Mouse (Mus musculus) liver, embryonic 14.5 days (tissue): ENCODE measurements around the gene Pds5b. TPM values are rescaled to one million over a fixed set of nuclear protein-coding genes. Genes with fewer than 3 reads are reported as not detected.

Experiments
- ATAC-seq: fragments of 200-750 bp; cut with Nextera tagmentation; 2 replicates; pipeline ENCODE4 v1.8.0; 2017; ENCODE audit warnings: moderate number of reproducible peaks, mild to moderate bottlenecking, moderate library complexity; ENCODE audit not compliant: insufficient read depth
- DNase-seq, 3 experiments: peaks; one replicate each; pipeline ENCODE4 v3.0.0-alpha.2; 2012 to 2013; ENCODE audit warnings: low read depth in 3 of 3, low spot score in 3 of 3
- H3K27ac ChIP-seq: fragments of 300-500 bp; sonication (generic); 2 replicates; pipeline ENCODE4 v1.5.1; 2014; ENCODE audit warnings: moderate library complexity, mild to moderate bottlenecking, control low read depth, inconsistent platforms
- H3K27me3 ChIP-seq: fragments of 300-500 bp; sonication (generic); 2 replicates; pipeline ENCODE4 v1.6.1; 2014; ENCODE audit warnings: mild to moderate bottlenecking, low read length, moderate library complexity; ENCODE audit not compliant: control insufficient read depth, insufficient read depth
- H3K36me3 ChIP-seq: fragments of 300-500 bp; sonication (generic); replicated peaks from 2 replicates; pipeline ENCODE4 v1.6.1; 2014; ENCODE audit warnings: low read depth; ENCODE audit not compliant: control insufficient read depth, insufficient read depth
- H3K4me1 ChIP-seq, 2 experiments: fragments of 200-500 bp in 1 of 2; fragments of 300-500 bp in 1 of 2; sonication (generic) in 1 of 2; replicated peaks; 2 replicates each; pipeline ENCODE4 v1.6.1; 2012 to 2014; ENCODE audit warnings: antibody characterized with exemption in 1 of 2, inconsistent platforms in 1 of 2, low read length in 1 of 2; ENCODE audit not compliant: control insufficient read depth in 2 of 2, insufficient read depth in 2 of 2
- H3K4me2 ChIP-seq: fragments of 300-500 bp; sonication (generic); 2 replicates; pipeline ENCODE4 v1.6.1; 2014; ENCODE audit warnings: low read depth, mild to moderate bottlenecking, control low read depth, moderate library complexity
- H3K4me3 ChIP-seq, 2 experiments: fragments of 200-500 bp in 1 of 2; fragments of 300-500 bp in 1 of 2; sonication (generic) in 1 of 2; 2 replicates each; pipeline ENCODE4 v1.5.1; 2012 to 2014; ENCODE audit warnings: low read depth in 2 of 2, low read length in 2 of 2, mild to moderate bottlenecking in 2 of 2, control low read depth in 1 of 2, inconsistent platforms in 1 of 2, moderate library complexity in 1 of 2; ENCODE audit not compliant: insufficient read depth in 1 of 2
- H3K9ac ChIP-seq: fragments of 300-500 bp; sonication (generic); replicated peaks from 2 replicates; pipeline ENCODE4 v1.6.1; 2014; ENCODE audit warnings: mild to moderate bottlenecking, control low read depth, moderate library complexity
- H3K9me3 ChIP-seq: fragments of 300-500 bp; sonication (generic); 2 replicates; pipeline ENCODE4 v1.6.1; 2016; ENCODE audit warnings: low read length, mixed read lengths; ENCODE audit not compliant: control insufficient read depth
- CTCF ChIP-seq: IDR thresholded peaks from 2 replicates; pipeline ENCODE4 v1.5.1; 2016; ENCODE audit warnings: antibody characterized with exemption, low read depth, control low read depth
- EP300 ChIP-seq: IDR thresholded peaks from 2 replicates; pipeline ENCODE4 v1.6.1; 2016; ENCODE audit warnings: antibody characterized with exemption, low read depth
- WGBS: fragments of 180-500 bp; shearing (Covaris S2); extraction: QIAGEN DNeasy Blood & Tissue Kit; methylation state at CpG from one replicate; pipeline ENCODE4 v1.1.7; 2014; ENCODE audit not compliant: insufficient replicate concordance; 5-methylcytosine and 5-hydroxymethylcytosine counted together
- polyA plus RNA-seq, 2 experiments: library from polyadenylated mRNA; depleted of rRNA in 1 of 2; stranded (reverse) in 1 of 2; unstranded in 1 of 2; fragments of >200 nt; fragmentation: Nextera tagmentation in 1 of 2; extraction: Ambion mirVana in 1 of 2; gene quantifications; 2 replicates each; pipeline versions ENCODE4 v1.2.1 to v1.2.3; 2012 to 2014

The Pds5b gene
- polyA plus RNA-seq, 2 experiments: 7.0 to 11.0 TPM

DNA sequence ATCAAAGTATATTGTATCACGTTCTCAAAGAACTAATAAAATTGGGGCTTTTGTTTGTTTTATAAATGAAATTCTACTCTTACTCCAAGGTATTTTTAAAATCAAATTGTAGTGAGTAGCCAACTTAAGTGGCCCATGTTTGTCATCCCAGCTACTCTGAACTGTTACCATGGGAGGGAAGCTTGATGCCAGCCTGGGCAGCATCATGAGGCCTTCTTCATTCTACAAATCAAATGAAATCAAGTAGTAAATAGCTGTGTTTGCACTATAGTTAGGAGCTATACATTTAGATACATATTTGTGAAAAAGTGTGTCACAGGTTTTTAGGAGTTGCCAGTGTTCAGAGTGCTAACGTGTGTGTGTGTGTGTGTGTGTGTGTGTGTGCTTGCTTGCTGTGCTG lies 126.5 kb downstream of the Pds5b start:
- Histone ChIP-seq H3K4me3 (no peak overlapping the region), H3K36me3 (peaks cover 13% of the 10 kb centered on the region), H3K4me2 (no peak overlapping the region), H3K9ac (no peak overlapping the region), H3K4me1 (no peaks in the 10 kb centered on the region), H3K27ac (no peak overlapping the region), H3K27me3 (no peaks in the 10 kb centered on the region), H3K9me3 (no peaks in the 10 kb centered on the region)
- ATAC-seq (no peak), DNase-seq (no peak)
- WGBS: 72% methylated on average over 2 of the region's 2 CpGs
- no peak for TF ChIP-seq EP300
- no peak for TF ChIP-seq CTCF

DNA sequence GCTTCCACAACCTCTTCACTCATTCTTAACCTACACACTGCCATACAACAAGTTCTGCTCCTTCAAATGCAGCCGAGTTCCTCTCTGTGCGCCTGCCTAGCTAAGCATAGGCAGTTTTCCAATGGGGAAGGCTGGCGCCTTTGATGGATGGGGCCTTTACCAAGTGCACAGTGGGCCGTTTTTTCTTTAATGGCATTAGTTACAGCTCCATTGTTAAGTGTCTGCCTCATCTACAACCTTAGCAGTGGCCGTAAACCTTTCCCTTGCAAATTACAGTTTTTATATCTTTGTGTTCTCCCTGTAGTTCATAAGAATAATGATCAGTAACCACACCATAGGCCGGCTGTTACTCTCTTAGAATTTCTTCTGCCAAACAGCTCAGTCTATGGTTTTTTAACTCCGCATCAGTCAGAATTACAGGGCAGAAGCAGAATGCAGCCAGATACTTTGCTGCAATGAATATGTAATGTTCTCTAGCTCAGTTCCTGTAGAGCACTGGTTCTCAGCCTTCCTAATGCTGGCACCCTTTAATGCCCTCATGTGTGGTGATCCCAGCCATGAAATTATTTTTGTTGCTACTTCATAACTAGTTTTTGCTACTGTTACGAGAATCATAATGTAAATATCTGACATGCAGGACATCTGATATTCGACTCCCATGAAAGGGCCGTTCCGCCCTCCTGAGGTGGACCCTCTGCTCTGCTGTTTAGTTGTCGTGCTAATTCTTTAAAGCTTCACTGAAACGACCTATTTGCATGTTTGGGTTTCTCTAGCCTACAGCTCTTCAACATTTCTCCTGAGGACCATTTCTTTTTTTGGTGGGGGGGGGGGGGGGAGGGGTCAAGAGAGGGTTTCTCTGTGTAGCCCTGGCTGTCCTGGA lies 140.8 kb downstream of the Pds5b start:
- H3K9me3 ChIP-seq: no peaks in the 10 kb centered on the region
- H3K27ac ChIP-seq: no peak overlapping the region
- H3K9ac ChIP-seq: no peak overlapping the region
- H3K4me2 ChIP-seq: no peak overlapping the region
- ATAC-seq (no peak), DNase-seq (no peak)
- WGBS: 72% methylated on average over 13 of the region's 13 CpGs
- H3K27me3 ChIP-seq: no peaks in the 10 kb centered on the region
- no peaks in the 10 kb centered on the region for H3K36me3 ChIP-seq
- TF ChIP-seq EP300 (no peak), CTCF (no peak)
- H3K4me3 ChIP-seq: no peak overlapping the region
- no peaks in the 10 kb centered on the region for H3K4me1 ChIP-seq

DNA sequence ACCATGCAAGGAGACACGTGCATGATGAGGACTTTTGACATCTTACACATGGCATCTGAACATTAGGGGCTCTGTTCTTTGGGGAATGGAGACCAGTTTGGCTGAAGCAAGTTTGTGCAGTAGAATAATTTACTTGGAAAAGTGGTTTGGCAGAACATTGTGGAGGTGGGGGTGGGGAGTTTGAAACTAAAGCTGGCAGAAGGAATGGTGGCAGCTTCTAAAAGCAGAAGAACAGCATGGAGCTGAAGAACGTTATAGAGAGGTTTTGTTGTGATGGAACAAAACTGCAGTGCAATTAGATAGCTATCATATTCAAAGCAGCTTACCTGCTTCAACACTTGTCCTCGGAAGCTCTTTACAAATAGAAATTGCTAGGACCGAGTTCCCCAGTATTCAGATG lies 141.9 kb downstream of the Pds5b start:
- TF ChIP-seq CTCF (no peak), EP300 (no peak)
- WGBS: 70% methylated on average over 4 of the region's 4 CpGs

DNA sequence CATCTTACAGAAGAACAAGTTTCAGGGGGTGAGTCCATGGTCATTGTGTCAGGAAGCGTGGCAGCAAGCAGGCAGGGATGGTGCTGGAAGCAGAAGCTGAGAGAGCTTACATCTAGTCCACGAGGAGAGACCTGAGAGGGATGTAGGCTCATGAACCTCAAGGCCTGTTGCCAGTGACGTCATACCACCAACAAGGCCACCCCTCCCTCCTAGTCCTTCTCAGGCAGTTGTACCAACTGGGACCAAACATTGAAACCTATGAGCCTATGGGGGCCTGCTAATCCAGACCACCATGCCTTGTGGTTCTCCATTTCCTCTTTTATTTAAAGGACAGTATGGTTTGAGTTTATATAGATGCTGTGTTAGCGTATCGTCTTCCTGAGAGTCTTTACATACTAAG lies 143.2 kb downstream of the Pds5b start:
- H3K27ac ChIP-seq: no peak overlapping the region
- no peak for ATAC-seq
- H3K4me1 ChIP-seq: no peaks in the 10 kb centered on the region
- TF ChIP-seq CTCF (no peak), EP300 (no peak)
- no peak overlapping the region for H3K9ac ChIP-seq
- H3K36me3 ChIP-seq: no peaks in the 10 kb centered on the region
- H3K4me2 ChIP-seq: no peak overlapping the region
- no peak for DNase-seq
- no peaks in the 10 kb centered on the region for H3K9me3 ChIP-seq
- 70% methylated on average over 5 of the region's 5 CpGs for WGBS
- no peaks in the 10 kb centered on the region for H3K27me3 ChIP-seq
- no peak overlapping the region for H3K4me3 ChIP-seq

More for the DNA sequence above, 141.9 kb downstream of the Pds5b start:
- ATAC-seq (no peak), DNase-seq (no peak)
- H3K4me2 ChIP-seq: no peak overlapping the region
- H3K9me3 ChIP-seq: no peaks in the 10 kb centered on the region
- no peaks in the 10 kb centered on the region for H3K36me3 ChIP-seq
- no peak overlapping the region for H3K9ac ChIP-seq
- no peak overlapping the region for H3K4me3 ChIP-seq
- H3K4me1 ChIP-seq: no peaks in the 10 kb centered on the region
- no peaks in the 10 kb centered on the region for H3K27me3 ChIP-seq
- H3K27ac ChIP-seq: no peak overlapping the region

DNA sequence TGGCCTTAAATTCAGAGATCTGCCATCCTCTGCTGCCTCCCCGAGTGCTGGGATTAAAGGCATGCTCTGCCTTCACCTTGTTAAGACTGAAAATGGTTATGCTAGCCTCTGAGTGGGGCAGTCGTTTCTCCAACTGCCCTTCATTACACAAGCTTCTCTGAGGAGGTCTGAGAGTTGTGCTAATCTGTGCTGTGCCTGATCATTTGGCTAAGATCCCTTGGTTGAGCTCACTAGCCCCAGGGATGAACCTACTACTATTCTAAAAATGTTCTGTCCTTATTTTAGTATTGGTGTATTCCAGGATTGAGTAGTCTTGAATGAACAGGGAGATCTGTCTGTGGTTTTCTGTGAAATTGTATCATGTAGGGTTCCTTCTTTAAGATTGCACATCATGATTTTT lies 144.5 kb downstream of the Pds5b start:
- H3K4me1 ChIP-seq: no peaks in the 10 kb centered on the region
- H3K27ac ChIP-seq: no peak overlapping the region
- H3K27me3 ChIP-seq: no peaks in the 10 kb centered on the region
- H3K36me3 ChIP-seq: no peaks in the 10 kb centered on the region
- H3K9ac ChIP-seq: no peak overlapping the region
- WGBS: 32% methylated on average over 2 of the region's 2 CpGs
- TF ChIP-seq EP300 (no peak), CTCF (no peak)
- H3K4me2 ChIP-seq: no peak overlapping the region
- ATAC-seq: no peak
- no peaks in the 10 kb centered on the region for H3K9me3 ChIP-seq
- no peak overlapping the region for H3K4me3 ChIP-seq
- DNase-seq: no peak
